18 mouse cellular contexts compared by ENCODE assay signal in genomic region chr4:44641831-44642587, GRCm38 (mm10).
DNase-seq lines count a peak whose midpoint lies in the region; ATAC-seq lines count a peak whose summit lies in the region.
"Had no signal": no experiment of that assay in that cellular context is flagged by ENCODE, and none has a peak within 500 bp of the region (broad histone marks: within the 10 kb centered on the region; RNA-seq: fewer than 3 reads in every experiment).

No protein-coding gene starts in this region.

- no peaks in the 10 kb centered on the region for H3K36me3 ChIP-seq in hindbrain, embryonic 11.5 days (ENCODE audit: control insufficient read depth, insufficient read depth, low read length)
- no peaks in the 10 kb centered on the region for H3K36me3 ChIP-seq in limb, embryonic 11.5 days (ENCODE audit: control insufficient read depth, insufficient read depth, low read length)
- H3K36me3 ChIP-seq in neural tube, embryonic 13.5 days, result no peaks in the 10 kb centered on the region
- no peaks in the 10 kb centered on the region for H3K36me3 ChIP-seq in forebrain, embryonic 12.5 days (replicated peaks)
- H3K36me3 ChIP-seq: G1E; heart, embryonic 12.5 days; limb, embryonic 12.5 days; liver, embryonic 15.5 days had no signal

- no peak overlapping the region for H3K4me3 ChIP-seq in hindbrain, embryonic 11.5 days (ENCODE audit: low read depth, low read length)
- H3K4me3 ChIP-seq in limb, embryonic 11.5 days (ENCODE audit: low read depth, low read length), result no peak overlapping the region
- H3K4me3 ChIP-seq in neural tube, embryonic 13.5 days, result no peak overlapping the region
- no peak overlapping the region for H3K4me3 ChIP-seq in forebrain, embryonic 12.5 days (replicated peaks)
- H3K4me3 ChIP-seq: erythroblast, embryonic 14.5 days; heart, embryonic 12.5 days; limb, embryonic 12.5 days; liver, embryonic 15.5 days had no signal

- H3K9me3 ChIP-seq in hindbrain, embryonic 11.5 days (ENCODE audit: control insufficient read depth, low read length), result no peaks in the 10 kb centered on the region
- H3K9me3 ChIP-seq in limb, embryonic 11.5 days (ENCODE audit: control insufficient read depth, low read length), result no peaks in the 10 kb centered on the region
- H3K9me3 ChIP-seq in neural tube, embryonic 13.5 days, result no peaks in the 10 kb centered on the region
- H3K9me3 ChIP-seq in forebrain, embryonic 12.5 days, result no peaks in the 10 kb centered on the region
- H3K9me3 ChIP-seq: G1E; heart, embryonic 12.5 days; limb, embryonic 12.5 days; liver, embryonic 15.5 days had no signal

- H3K27me3 ChIP-seq in hindbrain, embryonic 11.5 days (ENCODE audit: control insufficient read depth, insufficient read depth, low read length), result no peaks in the 10 kb centered on the region
- H3K27me3 ChIP-seq in limb, embryonic 11.5 days (ENCODE audit: control insufficient read depth, insufficient read depth, low read length), result no peaks in the 10 kb centered on the region
- H3K27me3 ChIP-seq in neural tube, embryonic 13.5 days, result peaks cover 44% of the 10 kb centered on the region
- peaks cover 42% of the 10 kb centered on the region for H3K27me3 ChIP-seq in forebrain, embryonic 12.5 days
- H3K27me3 ChIP-seq: liver, embryonic 15.5 days had no signal

- WGBS in hindbrain, embryonic 11.5 days, result 44% methylated on average over 12 of the region's 12 CpGs
- WGBS in limb, embryonic 11.5 days, result 19% methylated on average over 12 of the region's 12 CpGs
- WGBS in neural tube, embryonic 13.5 days, result 18% methylated on average over 12 of the region's 12 CpGs
- 24% methylated on average over 12 of the region's 12 CpGs for WGBS in forebrain, embryonic 12.5 days

- no peak overlapping the region for H3K4me2 ChIP-seq in hindbrain, embryonic 11.5 days (replicated peaks; ENCODE audit: low read depth, low read length)
- no peak overlapping the region for H3K4me2 ChIP-seq in limb, embryonic 11.5 days (ENCODE audit: low read depth, severe bottlenecking)
- no peak overlapping the region; the same call in 1 of the 2 replicates for H3K4me2 ChIP-seq in neural tube, embryonic 13.5 days
- H3K4me2 ChIP-seq in forebrain, embryonic 12.5 days, result no peak overlapping the region
- H3K4me2 ChIP-seq: heart, embryonic 12.5 days; limb, embryonic 12.5 days; liver, embryonic 15.5 days had no signal

- no peaks in the 10 kb centered on the region for H3K4me1 ChIP-seq in hindbrain, embryonic 11.5 days (replicated peaks; ENCODE audit: control insufficient read depth, insufficient read depth, low read length)
- no peaks in the 10 kb centered on the region for H3K4me1 ChIP-seq in limb, embryonic 11.5 days (ENCODE audit: control insufficient read depth, insufficient read depth, low read length)
- peaks cover 28% of the 10 kb centered on the region for H3K4me1 ChIP-seq in neural tube, embryonic 13.5 days (replicated peaks)
- peaks cover 9% of the 10 kb centered on the region for H3K4me1 ChIP-seq in forebrain, embryonic 12.5 days
- H3K4me1 ChIP-seq: heart, embryonic 12.5 days; liver, embryonic 15.5 days had no signal

- intact Hi-C loops in left cerebral cortex, postnatal 10 days (cut with DNase I), result no loop called here

- no peak overlapping the region for H3K27ac ChIP-seq in hindbrain, embryonic 11.5 days (ENCODE audit: low read depth, low read length)
- no peak overlapping the region for H3K27ac ChIP-seq in limb, embryonic 11.5 days (replicated peaks; ENCODE audit: low read depth, low read length)
- H3K27ac ChIP-seq in neural tube, embryonic 13.5 days (replicated peaks), result peak overlapping the region; percentile 29
- no peak overlapping the region for H3K27ac ChIP-seq in forebrain, embryonic 12.5 days
- H3K27ac ChIP-seq: limb, embryonic 12.5 days; liver, embryonic 15.5 days had no signal

- peak; percentile 76 for ATAC-seq in hindbrain, embryonic 11.5 days (ENCODE audit: low FRiP score)
- ATAC-seq in limb, embryonic 11.5 days (ENCODE audit: insufficient number of reproducible peaks, low FRiP score, low TSS enrichment, low read depth), result no peak; the same call in 1 of the 2 replicates
- peak; percentile 62 for ATAC-seq in neural tube, embryonic 13.5 days (ENCODE audit: low read depth)
- ATAC-seq in erythroblast, adult 5-6 weeks (replicated peaks; ENCODE audit: low FRiP score, poor library complexity, severe bottlenecking), result no peak
- no peak for ATAC-seq in forebrain, embryonic 12.5 days (ENCODE audit: low FRiP score)

- no peak overlapping the region for H3K9ac ChIP-seq in hindbrain, embryonic 11.5 days (ENCODE audit: low read depth, low read length)
- no peak overlapping the region for H3K9ac ChIP-seq in limb, embryonic 11.5 days (ENCODE audit: low read length)
- no peak overlapping the region; the same call in 1 of the 2 replicates for H3K9ac ChIP-seq in neural tube, embryonic 13.5 days
- H3K9ac ChIP-seq in forebrain, embryonic 12.5 days, result no peak overlapping the region
- H3K9ac ChIP-seq: heart, embryonic 12.5 days; limb, embryonic 12.5 days; liver, embryonic 15.5 days had no signal

- peak; percentile 67 for DNase-seq in embryo, embryonic 11 days
- DNase-seq in hindbrain, embryonic 11.5 days (ENCODE audit: low spot score), result peak; percentile 22
- DNase-seq in limb, embryonic 11.5 days (ENCODE audit: low spot score), result peak; percentile 58
- no peak for DNase-seq in left cerebral cortex, postnatal 10 days (ENCODE audit: extremely low spot score in 1 of 2, low spot score in 2 of 2)
- DNase-seq: adrenal gland, adult 2 months; cerebellum, adult 2 months; heart, postnatal 4 days; kidney, adult 18-20 months; kidney, postnatal 36 days; lung, postnatal 10 days had no signal

Comparison
In these comparisons a context has a peak if more than half of its experiments do, and no peak if none do; other contexts are left out.
1. DNase-seq: peak in embryo, embryonic 11 days (single experiment), hindbrain, embryonic 11.5 days (single experiment) and limb, embryonic 11.5 days (single experiment); none in left cerebral cortex, postnatal 10 days (0 of 2).
2. ATAC-seq: peak in hindbrain, embryonic 11.5 days (single experiment) and neural tube, embryonic 13.5 days (single experiment); none in limb, embryonic 11.5 days (single experiment), erythroblast, adult 5-6 weeks (single experiment) and forebrain, embryonic 12.5 days (single experiment).